Mouse (Mus musculus) hematopoietic stem cell, adult 5-6 weeks (primary cell): ENCODE results near the gene Fus. TPM values are rescaled to one million over a fixed set of nuclear protein-coding genes. Genes with fewer than 3 reads are reported as not detected.
"Not testable (repeated sequence)": the region's sequence is repeated elsewhere in the genome, so short reads cannot be mapped to it uniquely, and the experiment has no call there.

Experiments used
- ATAC-seq, 2 experiments: fragments of 125-278 bp in 1 of 2; replicated peaks in 1 of 2; 2 replicates each; pipeline ENCODE4 v1.8.0; 2016 to 2017; ENCODE audit warnings: inconsistent platforms in 2 of 2, mild to moderate bottlenecking in 2 of 2, moderate number of reproducible peaks in 2 of 2, low read depth in 1 of 2, moderate TSS enrichment in 1 of 2; ENCODE audit not compliant: low FRiP score in 2 of 2, poor library complexity in 2 of 2, severe bottlenecking in 2 of 2, insufficient read depth in 1 of 2, low TSS enrichment in 1 of 2
- total RNA-seq: library from RNA; stranded (forward); fragments of 172-1452, 232-1000 nt; gene quantifications from 2 replicates; pipeline ENCODE4 v1.2.3, GENCODE M21; 2017

Gene Fus
- total RNA-seq, 1 experiment from 2014 or later = 98.3 TPM

DNA sequence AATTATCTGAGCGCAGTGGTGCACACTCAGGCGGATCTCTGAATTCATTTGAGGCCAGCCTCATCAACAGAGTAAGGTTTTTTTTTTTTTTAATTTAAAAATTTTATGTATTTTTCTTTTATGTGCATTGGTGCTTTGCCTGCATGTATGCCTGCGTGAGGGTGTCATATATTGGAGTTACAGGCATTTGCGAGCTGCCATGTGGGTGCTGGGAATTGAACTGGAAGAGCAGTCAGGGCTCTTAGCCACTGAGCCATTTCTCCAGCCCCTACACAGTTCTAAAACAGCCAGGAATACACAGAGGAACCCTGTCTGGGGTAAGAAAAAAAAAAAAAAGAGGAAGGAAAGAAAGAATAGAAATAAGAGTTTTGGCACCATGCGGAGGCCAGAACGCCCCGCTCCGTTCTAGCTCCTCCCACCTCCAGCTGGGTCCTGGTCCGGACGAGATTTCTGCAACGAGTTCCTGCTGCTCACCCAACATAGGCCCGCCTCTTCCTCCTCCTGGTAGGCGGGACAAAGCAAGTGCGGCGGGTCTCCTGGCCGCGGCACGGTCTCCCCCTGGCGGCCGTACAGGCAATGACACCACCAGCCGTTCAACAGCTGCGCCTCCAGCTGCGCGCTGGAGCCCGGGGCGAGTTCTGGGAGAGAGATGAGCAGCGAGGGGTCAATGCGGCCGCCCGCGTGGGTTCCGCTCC lies 32.1 kb upstream of the Fus start:
- ATAC-seq = peak; percentile 97 to 98

DNA sequence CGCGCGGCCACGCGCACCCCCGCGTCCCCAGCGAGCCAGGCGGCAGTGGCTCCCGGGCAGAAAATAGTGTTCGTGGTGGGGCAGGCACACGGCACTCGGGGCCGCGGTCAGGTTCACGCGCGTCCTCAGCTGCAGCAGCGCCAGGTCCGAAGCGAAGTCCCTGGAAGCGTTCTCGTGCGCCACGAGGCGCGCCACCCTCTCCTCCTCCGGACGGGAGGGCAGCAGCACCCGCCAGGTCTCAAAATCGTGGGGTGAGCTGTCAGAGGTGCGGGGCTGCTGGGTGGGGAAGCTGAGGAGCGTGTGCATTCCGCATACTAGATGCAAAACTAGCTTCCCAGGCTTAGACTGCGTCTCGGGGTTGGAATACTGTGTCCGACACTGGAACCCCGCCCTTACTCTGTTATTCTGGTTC lies 31.5 kb upstream of the Fus start:
- no peak for ATAC-seq

DNA sequence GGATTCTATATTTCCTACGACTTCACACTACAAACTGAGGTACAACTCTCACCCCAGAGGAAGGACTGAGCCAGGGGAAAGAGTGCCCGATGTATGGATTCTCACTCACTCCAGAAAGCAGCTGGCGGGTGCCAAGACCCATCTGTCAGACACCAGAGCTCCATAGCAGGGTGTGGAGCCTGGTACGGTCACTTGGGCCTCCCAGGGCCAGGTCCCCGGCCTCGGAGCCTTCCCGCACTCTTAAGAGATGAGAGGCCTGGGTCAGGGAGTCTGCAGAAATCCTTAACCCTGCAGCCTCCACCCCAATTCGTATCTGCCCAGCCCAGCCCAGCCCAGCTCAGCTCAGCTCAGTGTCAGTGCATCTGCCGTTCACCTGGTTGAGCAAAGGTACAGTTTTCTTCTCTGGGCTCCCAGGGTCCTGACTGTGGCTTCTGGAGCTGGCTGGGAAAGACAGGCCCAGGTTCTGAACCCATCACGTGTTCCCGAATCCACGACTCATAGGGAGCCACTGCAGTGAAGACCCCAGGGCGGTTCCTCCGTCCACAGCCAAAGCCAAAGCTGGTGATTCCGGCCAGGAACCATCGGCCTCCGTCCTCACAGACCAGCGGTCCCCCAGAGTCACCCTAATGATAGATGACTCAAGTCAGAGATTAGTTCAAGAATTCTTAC lies 30.9 kb upstream of the Fus start:
- ATAC-seq = no peak

DNA sequence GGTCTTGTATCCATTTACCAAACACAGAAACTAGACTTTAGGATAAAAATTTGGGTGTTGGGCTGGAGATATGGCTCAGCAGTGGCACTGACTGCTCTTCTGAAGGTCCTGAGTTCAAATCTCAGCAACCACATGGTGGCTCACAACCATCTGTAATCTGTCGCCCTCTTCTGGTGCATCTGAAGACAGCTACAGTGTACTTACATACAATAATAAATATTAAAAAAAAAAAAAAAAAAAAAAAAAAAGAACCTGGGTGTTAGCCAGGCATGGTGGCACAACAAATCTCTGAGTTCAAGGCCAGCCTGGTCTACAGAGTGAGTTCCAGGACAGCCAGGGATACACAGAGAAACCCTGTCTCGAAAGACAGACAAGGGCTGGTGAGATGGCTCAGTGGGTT lies 25.2 kb upstream of the Fus start:
- not testable (repeated sequence) for ATAC-seq

DNA sequence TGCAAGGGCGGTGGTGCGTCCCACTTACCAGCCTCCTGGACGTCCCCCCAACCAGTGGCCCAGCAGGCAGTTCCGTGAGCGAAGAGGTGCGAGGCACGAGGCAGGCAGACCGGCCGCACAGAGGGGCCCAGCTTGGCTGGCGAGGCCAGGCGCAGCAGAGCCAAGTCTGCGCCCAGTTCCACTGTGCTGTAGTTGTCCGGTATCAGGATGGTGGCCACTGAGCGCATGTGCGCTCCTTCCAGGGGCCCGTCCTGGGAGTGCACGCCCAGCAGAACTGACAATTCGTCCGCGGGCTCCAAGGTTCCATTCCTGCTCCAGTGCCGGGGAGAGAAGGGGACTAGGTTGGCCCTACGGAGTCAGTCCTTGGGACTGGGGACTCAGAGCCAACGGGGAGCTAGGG lies 22.6 kb upstream of the Fus start:
- ATAC-seq = no peak

DNA sequence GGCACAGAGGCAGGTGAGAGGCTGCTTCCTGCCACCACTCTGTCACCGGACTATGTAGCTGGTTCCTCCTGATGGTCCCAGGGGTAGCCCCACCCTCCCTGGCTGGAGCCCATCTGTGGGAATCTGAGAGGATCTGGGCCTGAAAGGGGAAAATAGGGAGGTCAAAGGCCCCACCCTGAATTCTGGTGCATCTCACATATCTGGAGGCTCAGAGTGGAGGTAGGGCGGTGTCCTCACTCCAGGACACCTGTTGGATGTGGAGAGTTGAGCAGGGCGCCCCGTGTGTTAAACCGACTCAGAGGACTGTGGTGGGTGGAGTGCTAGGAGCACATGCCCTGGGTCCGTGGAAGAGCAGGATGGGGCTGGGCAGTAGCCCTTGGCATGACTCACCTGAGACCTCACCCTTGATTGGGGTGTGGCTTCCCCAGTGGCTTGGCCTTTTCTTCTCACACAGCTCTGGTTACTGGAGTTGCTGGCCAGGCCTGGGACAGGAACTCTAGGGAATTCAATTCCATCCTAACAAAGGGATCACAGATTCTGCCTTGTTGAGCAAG lies 20.7 kb upstream of the Fus start, which contains the start of gene Prss36:
TSS of gene Prss36 (minus strand) at position 256 of the 554 bp plus-strand sequence.
- no peak for ATAC-seq

DNA sequence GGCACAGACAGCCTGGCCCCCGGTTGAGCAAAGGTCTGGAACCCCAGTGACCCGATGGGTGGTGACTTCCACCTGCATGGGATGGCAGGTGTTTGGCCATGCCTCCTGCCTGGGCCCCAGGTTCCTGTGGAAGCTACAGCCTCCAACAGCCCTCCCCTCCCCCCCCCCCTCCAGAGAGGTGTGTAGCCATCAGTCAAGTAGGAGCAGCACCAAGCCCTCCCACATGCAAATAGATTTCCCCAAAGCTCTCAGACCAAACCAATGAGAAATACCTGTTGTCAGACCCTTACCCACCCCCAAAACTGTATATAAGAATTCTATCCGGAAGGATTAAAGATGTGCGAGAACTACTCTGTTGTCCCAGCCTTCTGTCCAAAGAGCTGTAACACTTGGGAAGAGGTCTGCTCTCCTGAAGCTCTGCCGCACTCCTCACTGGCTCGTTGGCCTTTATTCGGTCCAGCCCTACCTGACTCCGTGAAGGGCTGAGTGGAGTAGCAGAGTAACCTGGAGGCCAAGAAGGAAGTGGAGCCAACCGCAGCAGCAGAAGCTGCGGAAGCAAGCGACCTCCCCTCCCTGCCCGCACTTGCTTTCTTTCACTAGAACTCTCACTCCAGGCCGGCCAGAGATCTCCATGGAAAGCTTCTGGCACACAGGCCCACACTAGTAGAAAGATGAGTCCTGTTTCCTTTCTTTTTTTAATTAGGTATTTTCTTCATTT lies 14.2 kb upstream of the Fus start:
- ATAC-seq = peak; percentile 95 to 96

DNA sequence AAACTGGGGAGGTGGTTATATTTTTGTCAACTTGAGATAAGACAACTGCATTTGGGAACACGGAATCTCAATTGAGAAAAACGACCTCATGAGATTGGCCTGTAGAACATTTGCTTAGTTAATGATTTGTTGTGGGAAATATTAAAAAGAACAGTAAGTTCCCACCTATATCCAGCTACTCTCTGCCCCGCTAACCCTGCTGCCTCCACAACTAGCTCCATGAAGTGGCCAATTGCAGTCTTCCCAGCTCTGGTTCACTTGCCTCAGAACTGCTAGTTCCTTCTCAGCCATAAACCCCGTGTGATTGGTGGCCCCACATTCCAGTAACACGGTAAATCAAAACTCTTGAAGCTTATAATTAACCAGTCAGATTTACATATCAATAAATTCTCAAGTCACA lies 7.9 kb upstream of the Fus start:
- ATAC-seq = no peak

DNA sequence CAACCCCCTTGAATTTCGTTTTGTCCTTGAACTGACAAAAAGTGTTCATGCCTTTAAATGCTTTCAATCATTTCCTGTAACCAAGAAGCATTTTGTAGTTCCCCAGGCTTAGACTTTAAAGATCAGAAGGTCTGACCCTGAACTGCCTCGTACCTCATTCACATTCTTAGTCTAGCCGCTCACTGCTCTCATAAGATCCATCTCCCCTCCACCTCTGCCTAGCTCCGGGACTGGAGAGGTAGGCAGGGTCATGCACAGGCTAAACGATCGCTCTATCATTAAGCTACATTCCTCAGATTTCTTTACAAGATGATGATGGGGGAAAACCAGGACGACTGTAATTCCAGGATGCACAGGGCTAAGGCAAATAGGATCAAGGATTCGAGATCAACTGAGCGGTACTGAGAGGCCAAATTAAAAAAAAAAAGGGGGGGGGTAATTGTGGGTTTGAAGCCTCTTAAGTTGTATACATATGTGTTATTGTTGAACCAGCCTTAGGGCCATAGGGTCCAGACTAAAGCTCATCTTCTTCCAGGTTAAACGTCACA lies 812 bp upstream of the Fus start:
- ATAC-seq = no peak

DNA sequence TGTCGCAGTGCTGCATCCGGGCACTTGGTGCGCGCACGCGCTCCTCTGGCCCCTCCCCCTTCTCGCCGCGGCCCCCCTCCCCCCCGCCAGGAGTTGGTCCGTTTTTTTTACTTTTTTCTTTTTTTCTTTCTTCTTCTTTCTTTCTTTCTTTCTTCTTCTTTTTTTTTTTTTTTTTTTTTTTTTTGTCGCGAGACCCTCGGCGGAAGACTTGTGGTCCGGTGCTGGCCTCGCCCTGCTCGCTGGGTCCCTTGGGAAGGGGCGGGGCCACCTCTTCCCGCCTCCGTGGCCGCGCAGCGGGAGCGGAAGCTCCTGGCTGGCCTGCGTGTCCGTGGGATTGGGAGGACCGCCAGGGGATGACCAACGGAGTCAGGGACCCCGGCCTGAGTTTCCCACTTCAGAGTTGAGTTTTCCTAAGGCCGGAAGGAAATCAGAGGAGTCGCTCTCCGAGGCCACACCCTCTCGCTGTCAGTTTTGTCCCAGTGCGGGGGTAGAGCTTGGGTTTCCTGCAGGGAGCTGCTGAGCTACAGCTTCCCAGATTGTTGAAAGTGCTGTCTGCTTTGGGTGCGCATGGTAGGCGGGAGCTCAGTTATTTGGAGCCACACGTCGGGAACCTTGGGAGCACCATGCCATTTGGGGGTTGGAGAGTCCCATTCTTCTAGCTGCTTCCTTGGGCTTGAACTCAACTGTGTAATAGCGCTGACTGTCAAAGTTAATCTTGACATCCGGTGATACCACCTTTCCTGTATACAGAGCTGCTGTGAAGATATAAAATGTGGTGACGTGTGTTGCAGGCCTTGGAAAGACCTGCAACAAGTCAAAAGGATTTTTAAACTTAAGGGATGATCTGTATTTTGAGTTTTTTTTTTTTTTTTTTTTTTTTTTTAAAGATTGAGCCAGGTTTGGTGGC lies 918 bp downstream of the Fus start:
- peak in 1 of 2 experiments; percentile 15; a peak in 1 of 4 replicates for ATAC-seq

DNA sequence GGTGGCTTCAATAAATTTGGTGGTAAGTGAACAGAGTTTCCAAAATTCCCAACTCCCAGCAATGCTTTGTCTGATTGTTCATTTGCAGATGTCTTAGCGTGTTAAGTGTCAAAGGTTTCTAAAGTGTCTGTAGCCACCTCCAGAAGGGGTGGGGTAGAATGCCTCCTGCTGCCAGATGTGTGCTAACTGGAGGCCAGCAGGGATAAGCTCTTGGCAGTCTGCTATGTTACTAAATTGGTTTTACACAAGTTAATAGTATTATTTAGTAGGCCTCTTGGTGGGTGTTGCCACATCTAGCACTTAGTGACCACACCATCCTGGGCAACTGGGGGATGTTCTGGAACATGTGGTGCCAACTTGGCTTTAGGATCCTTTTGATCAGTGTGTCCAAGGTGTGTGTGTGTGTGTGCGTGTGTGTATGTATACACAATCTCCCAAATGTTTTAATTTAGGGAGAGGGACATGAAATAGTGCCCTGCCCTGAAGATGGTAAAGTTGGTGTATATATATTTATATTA lies 7.2 kb downstream of the Fus start:
- ATAC-seq = no peak

DNA sequence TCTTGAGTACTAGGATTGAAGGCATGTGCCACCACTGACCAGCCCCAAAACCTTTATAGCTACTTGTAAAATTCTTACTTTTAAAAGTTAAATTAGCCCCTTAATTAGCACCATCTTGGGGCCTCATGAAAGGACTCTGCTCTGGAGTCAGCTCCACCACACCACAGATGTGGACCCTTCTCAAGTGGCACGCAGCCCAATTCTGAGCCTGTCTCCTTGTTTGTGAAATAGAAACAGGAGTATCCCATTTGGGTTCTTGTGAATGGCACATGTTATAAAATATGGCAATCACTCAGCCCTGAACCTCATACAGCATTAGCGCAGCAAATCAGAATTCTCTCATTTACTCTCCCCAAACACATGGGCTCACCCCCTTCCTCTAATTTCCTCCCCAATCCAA lies 11.6 kb downstream of the Fus start:
- ATAC-seq = no peak

DNA sequence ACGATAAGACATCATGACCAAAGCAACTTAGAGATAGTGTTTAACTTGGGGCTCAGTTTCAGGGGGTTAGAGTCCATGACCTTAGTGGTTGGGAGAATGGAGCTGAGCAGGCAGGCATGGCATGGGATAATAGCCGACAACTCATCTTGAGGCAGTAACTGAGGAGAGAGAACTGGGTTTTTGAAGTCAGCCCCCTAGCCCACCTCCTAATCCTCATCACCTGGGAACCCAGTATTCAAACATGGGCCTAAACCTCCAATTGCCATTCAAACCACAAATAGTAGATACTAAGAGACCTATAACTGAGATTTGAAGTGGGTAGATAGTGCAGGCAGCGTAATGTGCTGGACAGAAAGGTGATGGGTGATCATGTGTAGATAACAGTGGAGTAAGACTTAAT lies 13.3 kb downstream of the Fus start:
- no peak for ATAC-seq

DNA sequence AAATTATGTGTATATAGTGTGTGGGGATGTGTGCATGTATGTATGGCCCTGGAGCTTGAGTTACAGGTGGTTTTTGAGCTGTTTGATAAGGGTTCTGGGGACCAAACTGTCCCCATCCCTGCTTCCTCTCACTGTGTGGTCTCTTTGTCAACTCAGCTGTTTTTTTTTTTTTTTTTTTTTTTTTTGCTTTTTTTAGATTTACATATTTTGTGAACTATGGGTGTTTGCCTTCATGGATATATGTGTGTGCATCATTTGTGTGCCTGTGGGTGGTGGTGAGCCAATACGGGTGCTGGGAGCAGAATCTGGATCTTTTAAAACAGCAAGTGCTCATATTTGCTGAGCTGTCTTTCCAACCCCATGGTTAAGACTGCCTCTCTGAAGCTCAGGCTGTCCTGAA lies 21.6 kb downstream of the Fus start:
- no peak for ATAC-seq

DNA sequence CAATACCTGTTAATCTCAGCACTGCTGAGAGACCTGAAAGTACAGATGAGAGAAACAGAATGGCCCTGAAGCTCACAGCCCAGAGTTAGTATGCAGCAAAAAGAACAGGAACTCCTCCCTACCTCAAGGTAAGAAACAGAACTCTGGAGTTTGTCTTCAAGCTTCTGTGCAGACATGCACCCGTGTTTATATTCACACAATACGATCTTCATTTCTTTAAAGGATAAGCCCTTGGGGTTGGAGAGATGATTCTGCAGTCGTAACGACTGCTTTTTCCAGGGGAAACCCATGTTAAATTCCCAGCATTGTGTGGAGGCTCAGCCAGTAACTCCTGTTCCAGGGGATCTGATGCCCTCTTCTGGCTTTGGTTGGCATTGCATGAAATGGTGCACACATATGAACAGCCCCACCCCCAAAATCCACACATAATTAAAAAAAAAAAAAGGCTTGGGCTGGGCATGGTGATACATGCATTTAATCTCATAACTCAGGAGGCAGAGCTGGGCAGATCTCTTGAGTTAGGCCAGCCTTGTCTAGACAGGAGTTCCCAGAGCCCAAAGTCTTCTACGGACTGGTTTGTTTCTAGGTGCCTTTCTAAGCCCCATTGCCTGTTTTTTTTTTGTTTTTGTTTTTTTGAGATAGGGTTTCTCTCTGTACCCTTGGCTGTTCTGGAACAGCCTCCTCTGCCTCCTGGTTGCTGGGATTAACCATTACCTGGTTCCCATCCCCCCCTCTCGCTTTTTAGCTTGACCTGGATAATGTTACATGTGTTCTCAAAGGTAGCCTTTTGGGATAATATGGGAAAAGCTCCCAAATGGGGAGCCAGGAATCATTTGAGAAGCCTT lies 24.6 kb downstream of the Fus start:
- ATAC-seq = peak in 1 of 2 experiments; percentile 34; a peak in 1 of 4 replicates
